1 mouse cellular context compared by ENCODE assay signal in genomic region chr5:65390648-65391644, GRCm38 (mm10).
TF ChIP-seq lines count a peak whose summit lies in the region.

Rpl9 (minus strand) TSS chr5:65391444.
Lias (plus strand) TSS chr5:65391497.

TF ChIP-seq in CH12.LX, 34 proteins besides CTCF, POLR2A, EP300 and RAD21 (continued from another document):
- TF ChIP-seq CHD1 (IDR thresholded peaks at IDR 0.05; ENCODE audit: low read depth, low read length) (peak; percentile 61; the same call in 1 of the 2 replicates), NELFE (IDR thresholded peaks at IDR 0.05; ENCODE audit: low read depth, low read length) (peak; percentile 99), ZNF384 (IDR thresholded peaks at IDR 0.05; ENCODE audit: low read depth, low read length) (peak; percentile 43; the same call in 1 of the 2 replicates), ZKSCAN1 (IDR thresholded peaks at IDR 0.05; ENCODE audit: borderline replicate concordance, low read depth, low read length) (no peak; the same call in 1 of the 2 replicates), SMC3 (IDR thresholded peaks at IDR 0.05; ENCODE audit: low read depth, low read length) (no peak), MXI1 (IDR thresholded peaks at IDR 0.05; ENCODE audit: low read depth, low read length) (peak; percentile 89), MAX (IDR thresholded peaks at IDR 0.05; ENCODE audit: low read length) (peak; percentile 93), HCFC1 (IDR thresholded peaks at IDR 0.05; ENCODE audit: low read depth, low read length) (peak; percentile 99), TCF12 (IDR thresholded peaks at IDR 0.05; ENCODE audit: low read depth, low read length) (peak; percentile 96), IRF4 (IDR thresholded peaks at IDR 0.05; ENCODE audit: low read depth, low read length) (peak; percentile 78; the same call in 1 of the 2 replicates), SIN3A (IDR thresholded peaks at IDR 0.05; ENCODE audit: low read length) (peak; percentile 99), UBTF (IDR thresholded peaks at IDR 0.05; ENCODE audit: low read depth, low read length) (no peak), GABPA (IDR thresholded peaks at IDR 0.05; ENCODE audit: insufficient replicate concordance, low read depth, low read length) (peak; percentile 81; the same call in 1 of the 2 replicates), NRF1 (IDR thresholded peaks at IDR 0.05; ENCODE audit: low read depth, low read length) (peak; percentile 62), ELF1 (IDR thresholded peaks at IDR 0.05; ENCODE audit: low read depth, low read length) (peak; percentile 85), E2F4 (IDR thresholded peaks at IDR 0.05; ENCODE audit: insufficient replicate concordance, low read depth, low read length) (0 out of 2 replicates have a peak, but pooled peaks have one; percentile 35), PAX5 (IDR thresholded peaks at IDR 0.05; ENCODE audit: low read length) (no peak), BHLHE40 (IDR thresholded peaks at IDR 0.05; ENCODE audit: low read depth, low read length) (peak; percentile 39; the same call in 1 of the 2 replicates), ZMIZ1 (IDR thresholded peaks at IDR 0.05; ENCODE audit: low read depth, low read length) (peak; percentile 95)
